Comparison of ENCODE assay signal across 8 mouse cellular contexts in genomic region chr6:144780608-144781285, GRCm38 (mm10). TPM values are rescaled to one million over a fixed set of nuclear protein-coding genes. Genes with fewer than 3 reads are reported as not detected.
DNase-seq lines count a peak whose midpoint lies in the region; ATAC-seq and TF ChIP-seq lines count a peak whose summit lies in the region.

No protein-coding gene starts in this region.

- peak overlapping the region; percentile 73 for H3K9ac ChIP-seq in hindbrain, embryonic 14.5 days

- H3K27ac ChIP-seq in cerebellum, adult 2 months (ENCODE audit: insufficient read depth, low read length) = no peak overlapping the region
- no peak overlapping the region for H3K27ac ChIP-seq in cortical plate, adult 2 months (ENCODE audit: insufficient read depth, low read length)
- H3K27ac ChIP-seq in hindbrain, embryonic 14.5 days = no peak overlapping the region
- H3K27ac ChIP-seq in macrophage = no peak overlapping the region

- peak overlapping the region; percentile 73 for H3K4me3 ChIP-seq in cerebellum, adult 2 months (replicated peaks; ENCODE audit: insufficient read depth, low read depth, low read length)
- peak overlapping the region; percentile 68 for H3K4me3 ChIP-seq in cortical plate, adult 2 months (ENCODE audit: insufficient read depth, low read length)
- peak overlapping the region; percentile 52 for H3K4me3 ChIP-seq in hindbrain, embryonic 14.5 days (replicated peaks; ENCODE audit: low read length)
- H3K4me3 ChIP-seq in macrophage (ENCODE audit: inconsistent target) = peak overlapping the region; percentile 29

- no peaks in the 10 kb centered on the region for H3K36me3 ChIP-seq in hindbrain, embryonic 14.5 days (replicated peaks; ENCODE audit: control insufficient read depth, insufficient read depth)
- no peaks in the 10 kb centered on the region for H3K36me3 ChIP-seq in macrophage (ENCODE audit: inconsistent target)

- no peaks in the 10 kb centered on the region for H3K4me1 ChIP-seq in cerebellum, adult 2 months (ENCODE audit: control insufficient read depth, insufficient read depth, low read length)
- H3K4me1 ChIP-seq in cortical plate, adult 2 months (ENCODE audit: control insufficient read depth, insufficient read depth, low read length) = no peaks in the 10 kb centered on the region
- 0 out of 2 replicates have a peak, but pooled peaks cover 7% of the 10 kb centered on the region for H3K4me1 ChIP-seq in hindbrain, embryonic 14.5 days (replicated peaks; ENCODE audit: control insufficient read depth, insufficient read depth, low read length)

- no peak for DNase-seq in cerebellum, adult 2 months
- no peak for DNase-seq in cerebellum, adult 18-20 months
- no peak for DNase-seq in hindbrain, embryonic 14.5 days (ENCODE audit: low spot score)
- no peak for DNase-seq in thymus, postnatal 0 days (ENCODE audit: low spot score)
- no peak for DNase-seq in cerebellum, postnatal 4 days (ENCODE audit: low spot score in 2 of 2)

- H3K27me3 ChIP-seq in cerebellum, adult 2 months (ENCODE audit: control insufficient read depth, insufficient read depth, low read length) = no peaks in the 10 kb centered on the region
- peaks cover 7% of the 10 kb centered on the region for H3K27me3 ChIP-seq in hindbrain, embryonic 14.5 days (ENCODE audit: control insufficient read depth, insufficient read depth, low read length)

- H3K4me2 ChIP-seq in hindbrain, embryonic 14.5 days (replicated peaks) = peak overlapping the region; percentile 92

- no peaks in the 10 kb centered on the region for H3K9me3 ChIP-seq in hindbrain, embryonic 14.5 days (ENCODE audit: control insufficient read depth, low read length)

- no peaks in the 10 kb centered on the region for H3K79me2 ChIP-seq in macrophage (ENCODE audit: inconsistent target)

- no peak for ATAC-seq in hindbrain, embryonic 14.5 days (ENCODE audit: low FRiP score)
- no peak for ATAC-seq in monocyte, adult 5-6 weeks (replicated peaks; ENCODE audit: insufficient number of reproducible peaks, low FRiP score, low TSS enrichment, poor library complexity, severe bottlenecking)

- 39% methylated on average over 9 of the region's 9 CpGs for WGBS in cerebellum, adult 2 months
- WGBS in hindbrain, embryonic 14.5 days = 25% methylated on average over 9 of the region's 9 CpGs
- 57% methylated on average over 9 of the region's 9 CpGs for WGBS in macrophage (ENCODE audit: missing documents)

- TF ChIP-seq CTCF in cerebellum, adult 2 months (IDR thresholded peaks at IDR 0.05; ENCODE audit: borderline replicate concordance, insufficient read depth, low read depth, low read length) = no peak
- TF ChIP-seq CTCF in cortical plate, adult 2 months (IDR thresholded peaks at IDR 0.05; ENCODE audit: extremely low read depth, insufficient read depth, low read length) = no peak

- TF ChIP-seq POLR2A in cerebellum, adult 2 months (IDR thresholded peaks at IDR 0.05; ENCODE audit: borderline replicate concordance, insufficient read depth, low read length) = no peak
- no peak for TF ChIP-seq POLR2A in cortical plate, adult 2 months (IDR thresholded peaks at IDR 0.05; ENCODE audit: extremely low read depth, insufficient read depth, low read length)

RNA-seq across cellular contexts. Expression of gene Sox5, which starts 1.0 kb away (rescaled TPM):
- polyA plus RNA-seq in cerebellum, adult 2 months (2012; rRNA removed) = 12.4 and 13.3 TPM in 2 replicates
- polyA plus RNA-seq in cortical plate, adult 2 months (2012; rRNA removed) = 24.3 and 28.9 TPM in 2 replicates
- 23.9 and 27.0 TPM in 2 replicates for polyA plus RNA-seq in hindbrain, embryonic 14.5 days (2014; fragmentation: Nextera tagmentation; extraction: Ambion mirVana)
- total RNA-seq in macrophage (2018; cell fraction: chromatin; rRNA removed) = 1 to 10 TPM in 1 of 26 experiments, under 1 TPM in 2, not detected in 23; 0.44 to 1.3 (median 0.47) TPM
- total RNA-seq in macrophage (2018; cell fraction: cytosol; rRNA removed) = under 1 TPM in 2 of 26 experiments, not detected in 24; 0.03 TPM
- under 1 TPM in 6 of 26 experiments, not detected in 20; 0.18 to 0.61 (median 0.45) TPM for total RNA-seq in macrophage (2018; cell fraction: nucleus; rRNA removed)
- not detected in 3 replicates for polyA plus RNA-seq in macrophage (2018)
- 1.2 TPM in 2 replicates for polyA plus RNA-seq in thymus, postnatal 0 days (2015; fragmentation: Nextera tagmentation; extraction: Ambion mirVana)
- total RNA-seq in monocyte, adult 5-6 weeks (2017) = 0.67 to 15.5 TPM (median 4.9 TPM) in 3 replicates
